Mouse (Mus musculus): Measurements from ENCODE around the gene Macrod1. TPM values are rescaled to one million over a fixed set of nuclear protein-coding genes. Genes with fewer than 3 reads are reported as not detected.
A peak's percentile ranks its signal among the peaks of the same experiment; 100 is the strongest.

Gene Macrod1
- total and polyA plus RNA-seq, 2 experiments from 2014 or later, result 4.8 to 6.7 TPM

DNA sequence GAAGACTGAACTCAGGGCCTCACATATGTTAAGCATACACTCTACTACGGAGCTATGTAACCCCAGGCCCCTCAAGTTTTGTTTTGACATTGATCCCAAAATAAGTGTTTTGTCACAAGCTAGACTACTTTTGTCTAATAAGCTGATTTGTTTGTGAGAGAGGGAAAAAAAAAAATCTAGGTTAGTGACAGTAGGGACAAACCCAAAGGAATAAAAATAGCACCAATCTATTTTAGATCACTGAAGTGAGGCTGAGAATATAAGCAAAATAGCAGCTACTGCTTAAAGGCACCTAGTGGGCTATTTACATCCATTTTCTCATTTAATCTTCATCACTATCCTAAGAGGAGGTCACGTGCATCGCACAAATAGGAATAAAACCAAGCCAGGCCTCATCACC is 183.0 kb downstream of the Macrod1 start:
- Histone ChIP-seq H3K4me1 (ENCODE audit: insufficient read depth, low read length) (peaks cover 8% of the 10 kb centered on the region), H3K36me3 (ENCODE audit: insufficient read depth, low read length) (no peaks in the 10 kb centered on the region), H3K9me3 (ENCODE audit: low read length) (no peaks in the 10 kb centered on the region), H3K4me2 (ENCODE audit: low read depth, low read length) (peak overlapping the region; percentile 97), H3K4me3 (ENCODE audit: low read length) (peak overlapping the region; percentile 75), H3K27me3 (ENCODE audit: insufficient read depth, low read length) (no peaks in the 10 kb centered on the region), H3K27ac (no peak overlapping the region), H3K9ac (replicated peaks; ENCODE audit: low read length) (peak overlapping the region; percentile 73)
- TF ChIP-seq CTCF (IDR thresholded peaks at IDR 0.05; ENCODE audit: low read depth), result no peak
- DNase-seq (ENCODE audit: low spot score) (no peak), ATAC-seq (no peak)
- 74% methylated on average over 3 of the region's 3 CpGs for WGBS

DNA sequence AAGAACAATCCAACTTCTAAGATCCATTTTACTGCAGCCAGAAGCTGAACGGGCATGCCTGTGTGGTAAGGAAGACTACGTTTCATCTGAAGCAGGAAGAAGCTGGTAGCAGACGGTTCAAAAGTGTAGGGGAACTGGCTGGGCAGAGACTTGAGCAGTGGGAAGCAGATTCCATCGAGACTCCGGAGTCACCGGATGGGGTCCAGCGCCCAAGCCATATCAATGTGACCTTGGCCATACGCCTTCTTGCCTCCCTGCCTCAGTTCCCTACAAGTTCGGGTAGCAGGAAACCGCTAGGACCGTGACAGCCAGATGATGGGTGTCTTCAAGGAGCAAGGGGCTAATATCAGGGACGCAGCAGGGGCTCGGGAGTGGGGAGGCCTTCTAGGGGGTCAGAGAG is 183.7 kb downstream of the Macrod1 start:
- Histone ChIP-seq H3K9ac (replicated peaks; ENCODE audit: low read length) (peak overlapping the region; percentile 73), H3K4me1 (ENCODE audit: insufficient read depth, low read length) (peaks cover 8% of the 10 kb centered on the region), H3K4me3 (ENCODE audit: low read length) (peak overlapping the region; percentile 75), H3K9me3 (ENCODE audit: low read length) (no peaks in the 10 kb centered on the region), H3K27me3 (ENCODE audit: insufficient read depth, low read length) (no peaks in the 10 kb centered on the region), H3K27ac (peak overlapping the region; percentile 87), H3K36me3 (ENCODE audit: insufficient read depth, low read length) (no peaks in the 10 kb centered on the region), H3K4me2 (ENCODE audit: low read depth, low read length) (peak overlapping the region; percentile 97)
- 0 out of 2 replicates have a peak, but pooled peaks have one; percentile 3 for ATAC-seq
- no peak for TF ChIP-seq CTCF (IDR thresholded peaks at IDR 0.05; ENCODE audit: low read depth)
- WGBS, result 2% methylated on average over 13 of the region's 13 CpGs
- DNase-seq (ENCODE audit: low spot score), result no peak

DNA sequence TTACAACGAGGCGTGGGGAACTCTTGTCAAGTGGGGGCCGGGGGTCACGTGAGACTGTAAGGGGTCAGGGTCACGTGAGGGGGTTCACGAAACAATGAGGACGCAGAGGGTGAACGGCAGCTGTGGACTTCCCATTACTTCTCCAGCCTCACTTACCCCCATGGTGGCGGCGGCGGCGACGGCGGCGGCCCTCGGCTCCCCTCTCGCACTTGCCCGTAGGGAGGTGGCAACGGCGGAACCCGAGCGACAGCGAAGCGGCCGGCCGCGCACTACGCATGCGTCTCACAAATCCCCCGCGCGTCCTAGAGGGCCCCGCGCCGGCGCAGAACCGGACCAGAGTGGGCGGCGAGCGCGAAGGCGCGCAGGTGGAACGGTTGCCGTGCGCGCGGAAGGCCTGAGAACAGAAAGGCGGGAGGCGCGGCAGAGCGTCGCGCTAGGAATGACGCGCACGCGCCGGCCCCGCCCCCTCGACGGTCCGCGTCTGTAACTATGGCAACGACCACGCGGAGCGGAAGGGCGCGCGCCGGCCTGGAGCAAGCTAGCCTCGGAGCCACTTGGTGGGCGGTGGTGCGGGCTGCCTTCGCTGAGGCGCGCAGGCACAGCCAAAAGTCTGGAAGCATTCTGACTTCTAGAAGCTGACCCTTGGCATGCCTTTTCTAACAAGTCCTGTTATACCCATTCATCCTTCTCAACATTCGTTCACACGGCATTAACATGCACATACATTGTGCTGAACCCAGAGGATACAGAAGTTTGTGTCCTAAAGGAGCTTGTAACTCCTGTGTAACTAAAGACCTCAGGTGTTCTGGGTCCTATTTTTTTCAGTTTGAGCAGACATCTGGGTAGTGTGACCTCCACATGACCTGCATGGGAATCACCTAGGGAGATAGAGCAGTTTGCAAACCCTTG is 184.4 kb downstream of the Macrod1 start, which contains the start of gene Naa40:
Naa40 (minus strand) TSS at position 402 of the 909 bp plus-strand sequence.
- Histone ChIP-seq H3K4me3 (ENCODE audit: low read length) (peak within 1 kb of the TSS; percentile 75), H3K27me3 (ENCODE audit: insufficient read depth, low read length) (no peaks in the 10 kb centered on the region), H3K9me3 (ENCODE audit: low read length) (no peaks in the 10 kb centered on the region), H3K4me1 (ENCODE audit: insufficient read depth, low read length) (peaks cover 8% of the 10 kb centered on the region), H3K9ac (replicated peaks; ENCODE audit: low read length) (peak within 1 kb of the TSS; percentile 73), H3K4me2 (ENCODE audit: low read depth, low read length) (peak within 1 kb of the TSS; percentile 97), H3K27ac (peak within 1 kb of the TSS; percentile 87), H3K36me3 (ENCODE audit: insufficient read depth, low read length) (no peaks in the 10 kb centered on the region)
- ATAC-seq, result peak; percentile 97
- WGBS, result 2% methylated on average over 68 of the region's 80 CpGs
- no peak for TF ChIP-seq CTCF (IDR thresholded peaks at IDR 0.05; ENCODE audit: low read depth)
- DNase-seq (ENCODE audit: low spot score), result peak; percentile 98

GRCm38 (mm10) chr19:7246021-7246420 is 189.4 kb downstream of the Macrod1 start:
- H3K27me3 ChIP-seq (ENCODE audit: insufficient read depth, low read length), result no peaks in the 10 kb centered on the region
- no peaks in the 10 kb centered on the region for H3K9me3 ChIP-seq (ENCODE audit: low read length)
- WGBS, result 90% methylated on average over 3 of the region's 3 CpGs
- no peak overlapping the region for H3K9ac ChIP-seq (replicated peaks; ENCODE audit: low read length)
- H3K27ac ChIP-seq, result no peak overlapping the region
- no peak overlapping the region for H3K4me3 ChIP-seq (ENCODE audit: low read length)
- TF ChIP-seq CTCF (IDR thresholded peaks at IDR 0.05; ENCODE audit: low read depth), result no peak
- H3K36me3 ChIP-seq (ENCODE audit: insufficient read depth, low read length), result no peaks in the 10 kb centered on the region
- H3K4me2 ChIP-seq (ENCODE audit: low read depth, low read length), result no peak overlapping the region
- no peak for DNase-seq (ENCODE audit: low spot score)
- no peak for ATAC-seq
- H3K4me1 ChIP-seq (ENCODE audit: insufficient read depth, low read length), result no peaks in the 10 kb centered on the region

Other genes with a start within 250 kb of the Macrod1 start
- gene Rps6ka4, start 216.2 kb upstream of the Macrod1 start, total RNA-seq (2014; rRNA removed), result 26.0 and 27.7 TPM in 2 replicates
- 19.5 and 22.1 TPM in 2 replicates for gene Rps6ka4, start 216.2 kb upstream of the Macrod1 start, polyA plus RNA-seq (2015; fragmentation: Nextera tagmentation; extraction: Ambion mirVana)
- gene Ccdc88b, start 198.6 kb upstream of the Macrod1 start, total RNA-seq (2014; rRNA removed), result 1.8 and 2.2 TPM in 2 replicates
- 1.2 and 1.5 TPM in 2 replicates for gene Ccdc88b, start 198.6 kb upstream of the Macrod1 start, polyA plus RNA-seq (2015; fragmentation: Nextera tagmentation; extraction: Ambion mirVana)
- gene Trmt112, start 147.1 kb upstream of the Macrod1 start, total RNA-seq (2014; rRNA removed), result 61.7 and 68.6 TPM in 2 replicates
- gene Trmt112, start 147.1 kb upstream of the Macrod1 start, polyA plus RNA-seq (2015; fragmentation: Nextera tagmentation; extraction: Ambion mirVana), result 109 and 111 TPM in 2 replicates
- gene Prdx5, start 146.7 kb upstream of the Macrod1 start, total RNA-seq (2014; rRNA removed), result 184 and 228 TPM in 2 replicates
- gene Prdx5, start 146.7 kb upstream of the Macrod1 start, polyA plus RNA-seq (2015; fragmentation: Nextera tagmentation; extraction: Ambion mirVana), result 587 and 589 TPM in 2 replicates
- gene Esrra, start 135.0 kb upstream of the Macrod1 start, total RNA-seq (2014; rRNA removed), result 47.0 and 61.6 TPM in 2 replicates
- 11.8 and 12.3 TPM in 2 replicates for gene Esrra, start 135.0 kb upstream of the Macrod1 start, polyA plus RNA-seq (2015; fragmentation: Nextera tagmentation; extraction: Ambion mirVana)
- gene Catsperz, start 131.4 kb upstream of the Macrod1 start, total RNA-seq (2014; rRNA removed), result 2.0 TPM in 1 of 2 replicates, not detected in the other
- 2.9 and 3.7 TPM in 2 replicates for gene Catsperz, start 131.4 kb upstream of the Macrod1 start, polyA plus RNA-seq (2015; fragmentation: Nextera tagmentation; extraction: Ambion mirVana)
- 13.3 and 17.6 TPM in 2 replicates for gene Kcnk4, start 122.3 kb upstream of the Macrod1 start, total RNA-seq (2014; rRNA removed)
- gene Kcnk4, start 122.3 kb upstream of the Macrod1 start, polyA plus RNA-seq (2015; fragmentation: Nextera tagmentation; extraction: Ambion mirVana), result 15.9 and 21.7 TPM in 2 replicates
- 58.2 and 67.0 TPM in 2 replicates for gene Bad, start 114.9 kb upstream of the Macrod1 start, total RNA-seq (2014; rRNA removed)
- 86.6 and 88.0 TPM in 2 replicates for gene Bad, start 114.9 kb upstream of the Macrod1 start, polyA plus RNA-seq (2015; fragmentation: Nextera tagmentation; extraction: Ambion mirVana)
- gene Gpr137, start 114.3 kb upstream of the Macrod1 start, total RNA-seq (2014; rRNA removed), result 122 and 129 TPM in 2 replicates
- 65.6 and 68.7 TPM in 2 replicates for gene Gpr137, start 114.3 kb upstream of the Macrod1 start, polyA plus RNA-seq (2015; fragmentation: Nextera tagmentation; extraction: Ambion mirVana)
- gene Ppp1r14b, start 81.8 kb upstream of the Macrod1 start, total RNA-seq (2014; rRNA removed), result 150 and 155 TPM in 2 replicates
- 198 and 210 TPM in 2 replicates for gene Ppp1r14b, start 81.8 kb upstream of the Macrod1 start, polyA plus RNA-seq (2015; fragmentation: Nextera tagmentation; extraction: Ambion mirVana)
- 18.5 and 23.1 TPM in 2 replicates for gene Plcb3, start 80.3 kb upstream of the Macrod1 start, total RNA-seq (2014; rRNA removed)
- gene Plcb3, start 80.3 kb upstream of the Macrod1 start, polyA plus RNA-seq (2015; fragmentation: Nextera tagmentation; extraction: Ambion mirVana), result 11.1 and 14.4 TPM in 2 replicates
- gene Fkbp2, start 76.3 kb upstream of the Macrod1 start, total RNA-seq (2014; rRNA removed), result 8.3 and 29.2 TPM in 2 replicates
- 169 and 177 TPM in 2 replicates for gene Fkbp2, start 76.3 kb upstream of the Macrod1 start, polyA plus RNA-seq (2015; fragmentation: Nextera tagmentation; extraction: Ambion mirVana)
- 40.5 and 40.9 TPM in 2 replicates for gene Vegfb, start 69.2 kb upstream of the Macrod1 start, total RNA-seq (2014; rRNA removed)
- gene Vegfb, start 69.2 kb upstream of the Macrod1 start, polyA plus RNA-seq (2015; fragmentation: Nextera tagmentation; extraction: Ambion mirVana), result 90.8 and 92.3 TPM in 2 replicates
- gene Dnajc4, start 64.2 kb upstream of the Macrod1 start, total RNA-seq (2014; rRNA removed), result 13.5 and 28.3 TPM in 2 replicates
- 25.6 and 29.5 TPM in 2 replicates for gene Dnajc4, start 64.2 kb upstream of the Macrod1 start, polyA plus RNA-seq (2015; fragmentation: Nextera tagmentation; extraction: Ambion mirVana)
- 17.4 and 19.7 TPM in 2 replicates for gene Nudt22, start 60.7 kb upstream of the Macrod1 start, total RNA-seq (2014; rRNA removed)
- gene Nudt22, start 60.7 kb upstream of the Macrod1 start, polyA plus RNA-seq (2015; fragmentation: Nextera tagmentation; extraction: Ambion mirVana), result 20.8 and 23.1 TPM in 2 replicates
- gene Trpt1, start 60.7 kb upstream of the Macrod1 start, total RNA-seq (2014; rRNA removed), result 31.1 and 33.0 TPM in 2 replicates
- gene Trpt1, start 60.7 kb upstream of the Macrod1 start, polyA plus RNA-seq (2015; fragmentation: Nextera tagmentation; extraction: Ambion mirVana), result 22.9 and 23.5 TPM in 2 replicates
- gene Fermt3, start 37.3 kb upstream of the Macrod1 start, total RNA-seq (2014; rRNA removed), result 4.0 and 7.5 TPM in 2 replicates
- 3.5 and 4.0 TPM in 2 replicates for gene Fermt3, start 37.3 kb upstream of the Macrod1 start, polyA plus RNA-seq (2015; fragmentation: Nextera tagmentation; extraction: Ambion mirVana)
- gene Stip1, start 16.8 kb upstream of the Macrod1 start, total RNA-seq (2014; rRNA removed), result 87.3 and 89.0 TPM in 2 replicates
- 146 and 151 TPM in 2 replicates for gene Stip1, start 16.8 kb upstream of the Macrod1 start, polyA plus RNA-seq (2015; fragmentation: Nextera tagmentation; extraction: Ambion mirVana)
- gene Flrt1, start 48.9 kb downstream of the Macrod1 start, total RNA-seq (2014; rRNA removed), result 8.4 and 10.1 TPM in 2 replicates
- 7.8 and 8.1 TPM in 2 replicates for gene Flrt1, start 48.9 kb downstream of the Macrod1 start, polyA plus RNA-seq (2015; fragmentation: Nextera tagmentation; extraction: Ambion mirVana)
- 216 and 233 TPM in 2 replicates for gene Otub1, start 149.5 kb downstream of the Macrod1 start, total RNA-seq (2014; rRNA removed)
- gene Otub1, start 149.5 kb downstream of the Macrod1 start, polyA plus RNA-seq (2015; fragmentation: Nextera tagmentation; extraction: Ambion mirVana), result 248 and 253 TPM in 2 replicates
- gene Cox8a, start 160.8 kb downstream of the Macrod1 start, total RNA-seq (2014; rRNA removed), result 1,715 and 1,845 TPM in 2 replicates
- 2,044 and 2,080 TPM in 2 replicates for gene Cox8a, start 160.8 kb downstream of the Macrod1 start, polyA plus RNA-seq (2015; fragmentation: Nextera tagmentation; extraction: Ambion mirVana)
- gene Naa40, start 184.4 kb downstream of the Macrod1 start, total RNA-seq (2014; rRNA removed), result 56.5 and 59.7 TPM in 2 replicates
- 42.7 and 42.8 TPM in 2 replicates for gene Naa40, start 184.4 kb downstream of the Macrod1 start, polyA plus RNA-seq (2015; fragmentation: Nextera tagmentation; extraction: Ambion mirVana)
- gene Rcor2, start 210.5 kb downstream of the Macrod1 start, total RNA-seq (2014; rRNA removed), result 73.2 and 91.7 TPM in 2 replicates
- 14.8 and 16.6 TPM in 2 replicates for gene Rcor2, start 210.5 kb downstream of the Macrod1 start, polyA plus RNA-seq (2015; fragmentation: Nextera tagmentation; extraction: Ambion mirVana)